Mouse (Mus musculus) neural tube, embryonic 12.5 days (tissue): ENCODE data around the gene Cpa4. TPM values are rescaled to one million over a fixed set of nuclear protein-coding genes. Genes with fewer than 3 reads are reported as not detected.
A peak's percentile ranks its signal among the peaks of the same experiment; 100 is the strongest.

ENCODE experiments used
- ATAC-seq: fragments of 200-750 bp; cut with Nextera tagmentation; 2 replicates; pipeline ENCODE4 v1.8.0; 2017; ENCODE audit warnings: low read depth, mild to moderate bottlenecking, moderate TSS enrichment, moderate library complexity; ENCODE audit not compliant: low FRiP score
- H3K27ac ChIP-seq: fragments of 300-500 bp; sonication (generic); 2 replicates; pipeline ENCODE4 v1.5.1; 2016
- H3K27me3 ChIP-seq: fragments of 300-500 bp; sonication (generic); replicated peaks from 2 replicates; pipeline ENCODE4 v1.6.1; 2016; ENCODE audit warnings: mild to moderate bottlenecking
- H3K36me3 ChIP-seq: fragments of 300-500 bp; sonication (generic); 2 replicates; pipeline ENCODE4 v1.6.1; 2016; ENCODE audit warnings: mild to moderate bottlenecking
- H3K4me1 ChIP-seq: fragments of 300-500 bp; sonication (generic); 2 replicates; pipeline ENCODE4 v1.6.1; 2016
- H3K4me2 ChIP-seq: fragments of 300-500 bp; sonication (generic); replicated peaks from 2 replicates; pipeline ENCODE4 v1.6.1; 2016; ENCODE audit warnings: mild to moderate bottlenecking
- H3K4me3 ChIP-seq: fragments of 300-500 bp; sonication (generic); 2 replicates; pipeline ENCODE4 v1.5.1; 2016
- H3K9ac ChIP-seq: fragments of 300-500 bp; sonication (generic); 2 replicates; pipeline ENCODE4 v1.6.1; 2016; ENCODE audit warnings: mild to moderate bottlenecking
- H3K9me3 ChIP-seq: fragments of 300-500 bp; sonication (generic); 2 replicates; pipeline ENCODE4 v1.6.1; 2016; ENCODE audit warnings: mild to moderate bottlenecking
- WGBS: fragments of 180-500 bp; shearing (Covaris S2); methylation state at CpG from one replicate; pipeline ENCODE4 v1.1.7; 2016; 5-methylcytosine and 5-hydroxymethylcytosine counted together
- polyA plus RNA-seq: library from polyadenylated mRNA; unstranded; fragments of >200 nt; fragmentation: Nextera tagmentation; extraction: Ambion mirVana; gene quantifications from 2 replicates; pipeline ENCODE4 v1.2.1, GENCODE M21; 2016

Gene Cpa4
- polyA plus RNA-seq, 1 experiment from 2014 or later: 1.9 TPM

- 40% methylated on average over 7 of the region's 7 CpGs for WGBS
- no peak overlapping the region for H3K4me2 ChIP-seq
- no peak for ATAC-seq
- no peaks in the 10 kb centered on the region for H3K36me3 ChIP-seq
- H3K27ac ChIP-seq: no peak overlapping the region
- H3K27me3 ChIP-seq: no peaks in the 10 kb centered on the region
- H3K4me1 ChIP-seq: peaks cover 5% of the 10 kb centered on the region
- no peaks in the 10 kb centered on the region for H3K9me3 ChIP-seq
- no peak overlapping the region for H3K4me3 ChIP-seq
- no peak overlapping the region for H3K9ac ChIP-seq
Measured at GRCm38 (mm10) chr6:30604342-30604867, 36.2 kb downstream of the Cpa4 start.

- Histone ChIP-seq H3K4me1 (peaks cover 5% of the 10 kb centered on the region), H3K4me3 (no peak overlapping the region), H3K9ac (no peak overlapping the region), H3K27me3 (no peaks in the 10 kb centered on the region), H3K36me3 (no peaks in the 10 kb centered on the region), H3K9me3 (no peaks in the 10 kb centered on the region), H3K27ac (no peak overlapping the region), H3K4me2 (no peak overlapping the region)
- ATAC-seq: no peak
- 84% methylated on average over 4 of the region's 4 CpGs for WGBS
Measured at GRCm38 (mm10) chr6:30605111-30605510, 36.9 kb downstream of the Cpa4 start.

- H3K4me2 ChIP-seq: no peak overlapping the region
- ATAC-seq: no peak
- H3K4me1 ChIP-seq: peaks cover 5% of the 10 kb centered on the region
- H3K9me3 ChIP-seq: no peaks in the 10 kb centered on the region
- WGBS: 89% methylated on average over 5 of the region's 5 CpGs
- no peaks in the 10 kb centered on the region for H3K36me3 ChIP-seq
- no peak overlapping the region for H3K27ac ChIP-seq
- no peaks in the 10 kb centered on the region for H3K27me3 ChIP-seq
- no peak overlapping the region for H3K4me3 ChIP-seq
- H3K9ac ChIP-seq: no peak overlapping the region
Measured at GRCm38 (mm10) chr6:30605672-30606071, 37.5 kb downstream of the Cpa4 start.

GRCm38 (mm10) chr6:30610710-30611109 is 42.5 kb downstream of the Cpa4 start, which contains the start of gene Cpa5:
Gene Cpa5, plus strand, starts transcription at chr6:30611010.
- H3K4me2 ChIP-seq: no peak within 1 kb of the TSS
- no peak within 1 kb of the TSS for H3K4me3 ChIP-seq
- WGBS: 91% methylated on average over 7 of the region's 7 CpGs
- H3K27ac ChIP-seq: no peak within 1 kb of the TSS
- H3K36me3 ChIP-seq: no peaks in the 10 kb centered on the region
- H3K9me3 ChIP-seq: no peaks in the 10 kb centered on the region
- no peak for ATAC-seq
- H3K27me3 ChIP-seq: no peaks in the 10 kb centered on the region
- no peak within 1 kb of the TSS for H3K9ac ChIP-seq
- H3K4me1 ChIP-seq: peaks cover 7% of the 10 kb centered on the region

- H3K4me1 ChIP-seq: peaks cover 12% of the 10 kb centered on the region
- WGBS: 27% methylated on average over 5 of the region's 5 CpGs
Measured at GRCm38 (mm10) chr6:30611212-30611611, 43.0 kb downstream of the Cpa4 start.

GRCm38 (mm10) chr6:30614251-30614650 is 46.1 kb downstream of the Cpa4 start:
- 54% methylated on average over 6 of the region's 6 CpGs for WGBS
- Histone ChIP-seq H3K4me3 (no peak overlapping the region), H3K27ac (no peak overlapping the region), H3K9ac (no peak overlapping the region), H3K27me3 (no peaks in the 10 kb centered on the region), H3K36me3 (no peaks in the 10 kb centered on the region), H3K4me2 (no peak overlapping the region), H3K9me3 (no peaks in the 10 kb centered on the region), H3K4me1 (peaks cover 40% of the 10 kb centered on the region)
- ATAC-seq: no peak

More at GRCm38 (mm10) chr6:30611212-30611611, 43.0 kb downstream of the Cpa4 start:
- Histone ChIP-seq H3K9ac (no peak overlapping the region), H3K36me3 (no peaks in the 10 kb centered on the region), H3K27me3 (no peaks in the 10 kb centered on the region), H3K4me2 (no peak overlapping the region), H3K9me3 (no peaks in the 10 kb centered on the region), H3K27ac (no peak overlapping the region), H3K4me3 (no peak overlapping the region)
- ATAC-seq: no peak

- Histone ChIP-seq H3K27me3 (no peaks in the 10 kb centered on the region), H3K4me1 (peaks cover 40% of the 10 kb centered on the region), H3K36me3 (no peaks in the 10 kb centered on the region), H3K27ac (no peak overlapping the region), H3K4me2 (no peak overlapping the region), H3K9me3 (no peaks in the 10 kb centered on the region), H3K9ac (no peak overlapping the region), H3K4me3 (no peak overlapping the region)
- 25% methylated on average over 4 of the region's 4 CpGs for WGBS
- no peak for ATAC-seq
Measured at GRCm38 (mm10) chr6:30615741-30616140, 47.6 kb downstream of the Cpa4 start.

- Histone ChIP-seq H3K4me2 (peak overlapping the region; percentile 57), H3K36me3 (no peaks in the 10 kb centered on the region), H3K9me3 (no peaks in the 10 kb centered on the region), H3K27ac (0 out of 2 replicates have a peak overlapping the region, but pooled peaks have one; percentile 72), H3K9ac (no peak overlapping the region), H3K27me3 (no peaks in the 10 kb centered on the region), H3K4me3 (no peak overlapping the region), H3K4me1 (peaks cover 36% of the 10 kb centered on the region)
- ATAC-seq: no peak
- 1% methylated on average over 8 of the region's 8 CpGs for WGBS
Measured at GRCm38 (mm10) chr6:30616491-30616941, 48.3 kb downstream of the Cpa4 start.

- no peaks in the 10 kb centered on the region for H3K36me3 ChIP-seq
- H3K4me3 ChIP-seq: peak overlapping the region; percentile 9; the same call in 1 of the 2 replicates
- WGBS: 2% methylated on average over 13 of the region's 13 CpGs
- peak; percentile 49; the same call in 1 of the 2 replicates for ATAC-seq
- H3K4me1 ChIP-seq: peaks cover 36% of the 10 kb centered on the region
- H3K27me3 ChIP-seq: no peaks in the 10 kb centered on the region
- 0 out of 2 replicates have a peak overlapping the region, but pooled peaks have one; percentile 38 for H3K9ac ChIP-seq
- H3K4me2 ChIP-seq: peak overlapping the region; percentile 57
- peak overlapping the region; percentile 72 for H3K27ac ChIP-seq
- H3K9me3 ChIP-seq: no peaks in the 10 kb centered on the region
Measured at GRCm38 (mm10) chr6:30617020-30617958, 49.1 kb downstream of the Cpa4 start.

GRCm38 (mm10) chr6:30617959-30618590 is 49.9 kb downstream of the Cpa4 start:
- H3K4me3 ChIP-seq: peak overlapping the region; percentile 9

GRCm38 (mm10) chr6:30618735-30619134 is 50.6 kb downstream of the Cpa4 start:
- Histone ChIP-seq H3K9me3 (no peaks in the 10 kb centered on the region), H3K9ac (no peak overlapping the region), H3K4me3 (no peak overlapping the region), H3K27ac (no peak overlapping the region), H3K4me2 (peak overlapping the region; percentile 57; the same call in 1 of the 2 replicates), H3K4me1 (peaks cover 36% of the 10 kb centered on the region), H3K27me3 (no peaks in the 10 kb centered on the region), H3K36me3 (no peaks in the 10 kb centered on the region)
- WGBS: 28% methylated on average over 6 of the region's 6 CpGs
- ATAC-seq: no peak

More at GRCm38 (mm10) chr6:30617959-30618590, 49.9 kb downstream of the Cpa4 start:
- H3K36me3 ChIP-seq: no peaks in the 10 kb centered on the region
- no peaks in the 10 kb centered on the region for H3K27me3 ChIP-seq
- peak overlapping the region; percentile 72 for H3K27ac ChIP-seq
- 1% methylated on average over 18 of the region's 18 CpGs for WGBS
- peak overlapping the region; percentile 38; the same call in 1 of the 2 replicates for H3K9ac ChIP-seq
- peak overlapping the region; percentile 57 for H3K4me2 ChIP-seq
- peak; percentile 90 for ATAC-seq
- peaks cover 36% of the 10 kb centered on the region for H3K4me1 ChIP-seq
- H3K9me3 ChIP-seq: no peaks in the 10 kb centered on the region

GRCm38 (mm10) chr6:30619606-30620005 is 51.4 kb downstream of the Cpa4 start:
- Histone ChIP-seq H3K9me3 (no peaks in the 10 kb centered on the region), H3K36me3 (no peaks in the 10 kb centered on the region), H3K4me1 (peaks cover 36% of the 10 kb centered on the region), H3K9ac (no peak overlapping the region), H3K4me2 (no peak overlapping the region), H3K27ac (no peak overlapping the region), H3K27me3 (no peaks in the 10 kb centered on the region), H3K4me3 (no peak overlapping the region)
- no peak for ATAC-seq
- 67% methylated on average over 5 of the region's 5 CpGs for WGBS
